Mouse (Mus musculus) midbrain, embryonic 14.5 days (tissue): ENCODE data around the gene Ccdc157. TPM values are rescaled to one million over a fixed set of nuclear protein-coding genes. Genes with fewer than 3 reads are reported as not detected.

ENCODE experiments used
- ATAC-seq: fragments of 200-750 bp; cut with Nextera tagmentation; 2 replicates; pipeline ENCODE4 v1.8.0; 2017; ENCODE audit warnings: moderate number of reproducible peaks, moderate library complexity; ENCODE audit not compliant: low FRiP score, low TSS enrichment
- DNase-seq: peaks from one replicate; pipeline ENCODE4 v3.0.0-alpha.2; 2015
- H3K27ac ChIP-seq: fragments of 300-500 bp; sonication (generic); replicated peaks from 2 replicates; pipeline ENCODE4 v1.5.1; 2014; ENCODE audit warnings: mild to moderate bottlenecking, low read depth, low read length, moderate library complexity
- H3K27me3 ChIP-seq: fragments of 300-500 bp; sonication (generic); 2 replicates; pipeline ENCODE4 v1.6.1; 2014; ENCODE audit warnings: low read length, control low read depth, mixed read lengths; ENCODE audit not compliant: control insufficient read depth, insufficient read depth
- H3K36me3 ChIP-seq: fragments of 300-500 bp; sonication (generic); 2 replicates; pipeline ENCODE4 v1.6.1; 2014; ENCODE audit warnings: low read length, control low read depth; ENCODE audit not compliant: control insufficient read depth, insufficient read depth
- H3K4me1 ChIP-seq: fragments of 300-500 bp; sonication (generic); 2 replicates; pipeline ENCODE4 v1.6.1; 2014; ENCODE audit warnings: mild to moderate bottlenecking, antibody characterized with exemption, low read length, control low read depth; ENCODE audit not compliant: control insufficient read depth, insufficient read depth
- H3K4me2 ChIP-seq: fragments of 300-500 bp; sonication (generic); 2 replicates; pipeline ENCODE4 v1.6.1; 2014; ENCODE audit warnings: mild to moderate bottlenecking, low read length, moderate library complexity
- H3K4me3 ChIP-seq: fragments of 300-500 bp; sonication (generic); replicated peaks from 2 replicates; pipeline ENCODE4 v1.5.1; 2014; ENCODE audit warnings: low read depth, low read length
- H3K9ac ChIP-seq: fragments of 300-500 bp; sonication (generic); replicated peaks from 2 replicates; pipeline ENCODE4 v1.6.1; 2014; ENCODE audit warnings: mild to moderate bottlenecking, low read length, moderate library complexity
- H3K9me3 ChIP-seq: fragments of 300-500 bp; sonication (generic); 2 replicates; pipeline ENCODE4 v1.6.1; 2016; ENCODE audit warnings: low read length, control low read depth, mixed read lengths; ENCODE audit not compliant: control insufficient read depth
- WGBS: fragments of 180-500 bp; shearing (Covaris S2); extraction: QIAGEN DNeasy Blood & Tissue Kit; methylation state at CpG from one replicate; pipeline ENCODE4 v1.1.7; 2014; 5-methylcytosine and 5-hydroxymethylcytosine counted together
- polyA plus RNA-seq: library from polyadenylated mRNA; unstranded; fragments of >200 nt; fragmentation: Nextera tagmentation; extraction: Ambion mirVana; gene quantifications from 2 replicates; pipeline ENCODE4 v1.2.1, GENCODE M21; 2014

The Ccdc157 gene
- polyA plus RNA-seq, 1 experiment from 2014 or later: 7.1 TPM

GRCm38 (mm10) chr11:4146381-4146780, 13.7 kb downstream of the Ccdc157 start:
- H3K4me1 ChIP-seq: no peaks in the 10 kb centered on the region
- ATAC-seq (no peak), DNase-seq (no peak)
- WGBS: 80% methylated on average over 6 of the region's 6 CpGs
- H3K36me3 ChIP-seq: peaks cover 33% of the 10 kb centered on the region
- no peaks in the 10 kb centered on the region for H3K27me3 ChIP-seq
- no peak overlapping the region for H3K9ac ChIP-seq
- H3K27ac ChIP-seq: no peak overlapping the region
- H3K4me2 ChIP-seq: no peak overlapping the region
- H3K9me3 ChIP-seq: no peaks in the 10 kb centered on the region
- no peak overlapping the region for H3K4me3 ChIP-seq

DNA sequence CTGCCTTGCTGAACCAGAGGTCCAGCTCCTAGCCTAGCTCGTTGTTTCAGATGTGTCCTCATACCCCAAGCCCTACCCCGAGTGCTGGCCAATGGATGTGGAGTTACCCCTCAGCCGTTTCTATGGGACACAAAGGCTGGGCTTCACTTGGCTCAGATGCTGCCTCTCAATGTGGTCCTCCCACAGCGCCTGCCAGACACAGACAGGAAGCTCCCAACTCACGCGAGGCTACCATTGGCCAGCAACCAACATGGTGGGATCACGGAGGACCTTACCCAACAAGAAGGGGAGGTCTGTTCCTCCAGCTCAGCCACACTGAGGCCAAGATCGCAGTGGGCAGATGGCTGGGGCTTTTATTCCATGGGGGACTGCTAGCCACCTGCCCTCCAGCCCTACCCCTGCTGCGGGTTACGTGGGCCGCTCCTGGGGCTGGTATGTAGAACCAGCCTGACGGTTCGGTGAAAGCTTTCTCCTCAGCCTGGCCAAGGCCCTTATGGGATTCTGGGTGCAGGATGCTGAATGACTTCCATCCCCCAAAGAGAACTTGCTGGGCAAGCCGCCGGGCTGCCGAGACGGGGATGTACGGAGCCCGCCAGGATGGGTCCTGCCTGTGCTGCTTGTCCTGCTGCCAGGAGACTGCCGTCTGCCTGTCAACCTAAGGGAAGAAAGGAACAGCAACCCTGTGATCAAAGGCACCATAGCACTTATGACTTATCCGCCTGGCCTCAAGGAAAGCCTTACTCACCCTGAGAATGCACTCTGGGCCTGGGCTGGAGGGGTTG, 16.6 kb downstream of the Ccdc157 start:
- Histone ChIP-seq H3K27ac (no peak overlapping the region), H3K27me3 (no peaks in the 10 kb centered on the region), H3K4me1 (no peaks in the 10 kb centered on the region), H3K36me3 (peaks cover 62% of the 10 kb centered on the region), H3K4me3 (no peak overlapping the region), H3K9me3 (no peaks in the 10 kb centered on the region), H3K4me2 (no peak overlapping the region), H3K9ac (no peak overlapping the region)
- ATAC-seq (no peak), DNase-seq (no peak)
- WGBS: 88% methylated on average over 21 of the region's 21 CpGs

GRCm38 (mm10) chr11:4142352-4142751, 17.7 kb downstream of the Ccdc157 start:
- Histone ChIP-seq H3K4me2 (no peak overlapping the region), H3K36me3 (peaks cover 72% of the 10 kb centered on the region), H3K27me3 (no peaks in the 10 kb centered on the region), H3K9me3 (no peaks in the 10 kb centered on the region), H3K27ac (no peak overlapping the region), H3K4me1 (peaks cover under 1% of the 10 kb centered on the region; the same call in 1 of the 2 replicates), H3K4me3 (no peak overlapping the region), H3K9ac (no peak overlapping the region)
- no peak for DNase-seq
- WGBS: 89% methylated on average over 4 of the region's 4 CpGs
- no peak for ATAC-seq

DNA sequence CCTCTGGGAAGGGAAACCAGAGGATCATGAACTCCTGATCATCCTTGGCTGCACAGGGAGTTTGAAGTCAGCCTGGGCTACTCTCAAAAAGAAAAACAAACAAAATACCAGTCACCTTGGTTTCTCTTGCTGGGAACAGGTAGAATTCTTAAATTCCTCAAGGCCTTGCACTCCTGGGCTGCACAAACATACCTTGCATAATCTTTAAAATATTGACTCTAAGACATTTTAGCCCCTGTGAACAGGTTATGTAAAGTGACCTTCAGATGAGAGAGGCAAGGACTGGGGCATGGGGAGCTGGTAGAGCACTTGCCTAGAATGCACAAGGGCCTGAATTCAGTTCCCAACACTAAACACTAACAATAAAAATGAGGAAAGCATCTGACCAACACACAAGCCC, 18.6 kb downstream of the Ccdc157 start:
- no peak overlapping the region for H3K9ac ChIP-seq
- H3K4me1 ChIP-seq: peaks cover 8% of the 10 kb centered on the region
- H3K36me3 ChIP-seq: peaks cover 72% of the 10 kb centered on the region
- H3K4me3 ChIP-seq: no peak overlapping the region
- H3K4me2 ChIP-seq: no peak overlapping the region
- no peak for ATAC-seq
- no peaks in the 10 kb centered on the region for H3K27me3 ChIP-seq
- DNase-seq: no peak
- no peak overlapping the region for H3K27ac ChIP-seq
- H3K9me3 ChIP-seq: no peaks in the 10 kb centered on the region

GRCm38 (mm10) chr11:4138964-4139363, 21.1 kb downstream of the Ccdc157 start:
- no peaks in the 10 kb centered on the region for H3K27me3 ChIP-seq
- no peaks in the 10 kb centered on the region for H3K9me3 ChIP-seq
- no peak overlapping the region for H3K4me2 ChIP-seq
- WGBS: 78% methylated on average over 2 of the region's 2 CpGs
- H3K9ac ChIP-seq: no peak overlapping the region
- ATAC-seq (no peak), DNase-seq (no peak)
- H3K4me1 ChIP-seq: peaks cover 17% of the 10 kb centered on the region
- no peak overlapping the region for H3K27ac ChIP-seq
- peaks cover 65% of the 10 kb centered on the region for H3K36me3 ChIP-seq
- no peak overlapping the region for H3K4me3 ChIP-seq

GRCm38 (mm10) chr11:4134986-4135935, 24.8 kb downstream of the Ccdc157 start, which contains the start of gene Rnf215:
TSS of gene Rnf215 (plus strand) at chr11:4135202.
- peaks cover 17% of the 10 kb centered on the region for H3K4me1 ChIP-seq
- H3K9me3 ChIP-seq: no peaks in the 10 kb centered on the region
- 1% methylated on average over 63 of the region's 66 CpGs for WGBS
- ATAC-seq (peak; percentile 93), DNase-seq (peak; percentile 97)
- peak within 1 kb of the TSS; percentile 88 for H3K27ac ChIP-seq
- H3K36me3 ChIP-seq: peaks cover 28% of the 10 kb centered on the region
- H3K9ac ChIP-seq: peak within 1 kb of the TSS; percentile 83
- no peaks in the 10 kb centered on the region for H3K27me3 ChIP-seq
- H3K4me3 ChIP-seq: peak within 1 kb of the TSS; percentile 64
- H3K4me2 ChIP-seq: peak within 1 kb of the TSS; percentile 88

DNA sequence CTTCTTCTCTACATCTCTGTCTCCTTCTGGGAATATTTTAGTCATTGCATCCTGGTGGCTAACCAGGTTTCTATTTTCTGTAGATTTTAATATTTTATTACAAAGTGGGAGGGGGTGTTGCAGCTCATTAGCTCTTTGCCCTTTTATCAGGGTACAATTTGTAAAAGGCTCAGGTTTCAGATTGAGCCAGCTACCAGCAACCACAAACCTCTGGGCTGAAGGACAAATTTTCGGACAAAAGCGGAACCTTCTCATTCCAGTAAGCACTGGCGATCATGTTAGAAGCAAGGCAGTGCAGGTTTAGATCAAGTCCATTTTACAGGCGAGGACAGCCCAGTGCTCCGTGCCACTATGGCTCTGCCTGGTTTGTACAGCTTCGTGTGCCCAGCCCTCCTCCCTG, 25.7 kb downstream of the Ccdc157 start:
- Histone ChIP-seq H3K27me3 (no peaks in the 10 kb centered on the region), H3K4me3 (peak overlapping the region; percentile 64), H3K36me3 (peaks cover 19% of the 10 kb centered on the region), H3K27ac (0 out of 2 replicates have a peak overlapping the region, but pooled peaks have one; percentile 88), H3K9ac (0 out of 2 replicates have a peak overlapping the region, but pooled peaks have one; percentile 17), H3K4me2 (peak overlapping the region; percentile 88), H3K4me1 (peaks cover 17% of the 10 kb centered on the region), H3K9me3 (no peaks in the 10 kb centered on the region)
- WGBS: 63% methylated on average over 6 of the region's 6 CpGs
- DNase-seq (no peak), ATAC-seq (no peak)

GRCm38 (mm10) chr11:4133450-4133849, 26.6 kb downstream of the Ccdc157 start:
- no peak overlapping the region for H3K9ac ChIP-seq
- no peak overlapping the region for H3K4me3 ChIP-seq
- 52% methylated on average over 3 of the region's 3 CpGs for WGBS
- no peaks in the 10 kb centered on the region for H3K27me3 ChIP-seq
- ATAC-seq (no peak), DNase-seq (no peak)
- peaks cover 17% of the 10 kb centered on the region for H3K4me1 ChIP-seq
- H3K27ac ChIP-seq: no peak overlapping the region
- H3K9me3 ChIP-seq: no peaks in the 10 kb centered on the region
- H3K4me2 ChIP-seq: no peak overlapping the region
- H3K36me3 ChIP-seq: peaks cover 10% of the 10 kb centered on the region
